Mouse (Mus musculus) cerebellum, adult (tissue): Measurements from ENCODE around the gene Cacna2d4.

Experiments used
- ATAC-seq: cut with Nextera tagmentation; 2 replicates; pipeline ENCODE4 v1.9.2; 2017; ENCODE audit warnings: mild to moderate bottlenecking, moderate library complexity, mixed read lengths; ENCODE audit not compliant: insufficient number of reproducible peaks, low FRiP score, low TSS enrichment

The Cacna2d4 gene

DNA sequence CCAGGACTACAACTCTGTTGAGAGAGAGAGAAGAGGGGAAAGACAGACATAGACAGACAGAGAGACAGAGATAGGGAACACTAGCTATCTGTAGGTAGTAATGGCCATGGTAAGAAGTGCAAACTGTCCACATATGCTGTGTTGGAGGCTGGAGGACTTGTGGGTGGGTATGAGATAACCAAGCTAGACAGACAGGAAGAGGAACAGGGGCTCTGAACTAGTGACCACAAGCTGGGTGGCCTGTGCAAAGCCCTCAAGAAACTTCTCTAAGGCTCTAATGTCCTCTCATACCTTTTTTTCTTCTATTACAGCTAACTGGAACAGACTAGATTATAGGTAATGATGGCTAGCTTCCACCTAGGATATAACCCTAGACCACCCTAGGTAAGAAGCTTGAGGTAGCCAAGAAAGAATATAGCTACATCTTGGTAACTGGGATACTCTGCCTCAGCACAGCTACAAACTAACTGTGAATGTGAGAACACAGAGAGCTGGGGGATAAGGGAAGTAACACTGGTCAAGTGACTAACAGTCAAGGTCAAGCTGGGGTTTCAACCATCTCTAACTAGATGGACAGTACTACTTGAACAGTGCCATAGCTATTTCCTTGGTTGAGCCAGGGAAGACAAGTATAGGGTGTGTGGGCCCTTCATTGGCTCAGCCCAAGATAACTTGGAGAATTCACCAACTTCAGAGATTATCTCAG, 136.8 kb downstream of the Cacna2d4 start:
- no peak for ATAC-seq

GRCm38 (mm10) chr6:119375035-119375434, 138.7 kb downstream of the Cacna2d4 start:
- ATAC-seq, result no peak

DNA sequence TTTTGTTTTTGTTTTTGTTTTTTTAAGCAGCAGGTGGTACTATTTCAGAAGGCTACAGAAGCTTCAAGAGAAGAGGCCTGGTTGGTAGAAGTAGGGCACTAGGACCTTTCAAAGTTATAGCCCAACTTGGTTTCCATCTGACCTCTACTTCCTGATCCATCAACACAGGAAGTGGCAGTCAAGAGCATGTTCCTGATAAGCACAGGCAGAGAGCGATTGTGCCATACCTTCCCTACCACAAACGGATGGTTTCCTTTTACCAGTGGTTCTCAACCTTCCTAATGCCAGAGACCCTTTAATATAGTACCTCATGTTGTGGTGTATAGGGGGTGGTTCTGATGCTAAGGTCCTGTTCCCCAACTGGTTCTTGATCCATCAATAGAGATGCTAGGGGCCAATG, 141.3 kb downstream of the Cacna2d4 start:
- ATAC-seq, result no peak

DNA sequence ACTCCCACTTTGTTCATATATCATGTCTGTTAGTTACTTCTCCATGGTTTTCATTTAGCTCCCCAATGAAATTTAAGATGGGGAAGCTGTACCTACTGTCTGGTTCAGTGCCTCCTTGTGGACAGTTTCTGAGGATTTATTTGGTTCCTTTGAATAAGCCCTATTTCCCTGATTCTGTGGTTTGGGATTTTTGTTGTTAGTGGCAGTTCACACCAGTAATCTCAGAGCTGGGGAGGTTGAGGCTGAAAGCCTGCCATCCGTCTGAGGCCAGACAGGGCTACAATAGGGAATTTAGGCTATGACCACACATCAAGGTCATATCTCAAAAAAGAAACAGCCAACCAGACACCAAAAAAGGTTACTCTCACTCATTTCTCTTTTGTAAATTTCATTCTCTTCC, 142.3 kb downstream of the Cacna2d4 start:
- ATAC-seq, result no peak

GRCm38 (mm10) chr6:119385668-119386067, 149.3 kb downstream of the Cacna2d4 start:
- ATAC-seq, result no peak

GRCm38 (mm10) chr6:119386421-119386820, 150.1 kb downstream of the Cacna2d4 start:
- ATAC-seq, result no peak

GRCm38 (mm10) chr6:119386821-119387220, 150.5 kb downstream of the Cacna2d4 start:
- ATAC-seq, result no peak

GRCm38 (mm10) chr6:119387801-119388649, 151.7 kb downstream of the Cacna2d4 start:
- ATAC-seq, result peak; percentile 68

DNA sequence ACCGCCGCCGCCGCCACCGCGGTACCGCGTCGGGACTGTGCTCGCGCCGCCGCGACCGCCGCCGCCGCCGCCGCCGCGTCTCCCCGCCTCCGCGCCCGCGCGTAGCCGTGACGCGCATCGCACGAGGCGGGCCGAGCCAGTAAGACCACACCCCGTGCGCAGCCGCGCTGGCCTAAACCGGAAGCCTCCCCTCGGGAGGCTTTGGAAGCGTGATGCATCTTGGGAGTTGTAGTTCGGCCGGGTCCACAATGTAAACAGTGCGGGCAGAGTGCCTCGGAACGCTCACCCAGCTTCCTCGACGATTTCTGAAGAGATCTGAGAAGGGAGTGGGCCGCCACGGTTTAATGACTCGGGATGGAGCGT, 152.3 kb downstream of the Cacna2d4 start:
- ATAC-seq, result peak; percentile 99

GRCm38 (mm10) chr6:119389089-119389488, 152.8 kb downstream of the Cacna2d4 start:
- ATAC-seq, result peak; percentile 11; the same call in 1 of the 2 replicates

GRCm38 (mm10) chr6:119390728-119391127, 154.4 kb downstream of the Cacna2d4 start:
- no peak for ATAC-seq

DNA sequence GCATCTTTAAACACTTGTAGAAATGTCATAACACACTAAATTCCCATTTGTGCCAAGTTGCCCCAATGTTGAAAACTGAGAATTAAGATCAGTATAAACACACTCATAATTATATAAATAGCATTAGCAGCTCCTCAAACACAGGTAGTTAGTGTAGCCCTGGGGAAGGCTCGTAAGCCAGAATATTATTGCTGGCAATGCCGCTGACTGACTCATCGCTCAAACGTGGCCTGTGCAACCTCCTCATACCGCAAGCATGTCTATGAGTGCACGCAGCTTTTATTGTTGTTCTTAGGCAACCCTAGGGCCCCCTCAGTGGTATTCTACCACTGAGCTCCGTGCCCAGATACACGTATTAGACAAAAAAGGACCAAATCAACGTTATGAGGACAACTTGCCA, 156.5 kb downstream of the Cacna2d4 start:
- ATAC-seq, result no peak

DNA sequence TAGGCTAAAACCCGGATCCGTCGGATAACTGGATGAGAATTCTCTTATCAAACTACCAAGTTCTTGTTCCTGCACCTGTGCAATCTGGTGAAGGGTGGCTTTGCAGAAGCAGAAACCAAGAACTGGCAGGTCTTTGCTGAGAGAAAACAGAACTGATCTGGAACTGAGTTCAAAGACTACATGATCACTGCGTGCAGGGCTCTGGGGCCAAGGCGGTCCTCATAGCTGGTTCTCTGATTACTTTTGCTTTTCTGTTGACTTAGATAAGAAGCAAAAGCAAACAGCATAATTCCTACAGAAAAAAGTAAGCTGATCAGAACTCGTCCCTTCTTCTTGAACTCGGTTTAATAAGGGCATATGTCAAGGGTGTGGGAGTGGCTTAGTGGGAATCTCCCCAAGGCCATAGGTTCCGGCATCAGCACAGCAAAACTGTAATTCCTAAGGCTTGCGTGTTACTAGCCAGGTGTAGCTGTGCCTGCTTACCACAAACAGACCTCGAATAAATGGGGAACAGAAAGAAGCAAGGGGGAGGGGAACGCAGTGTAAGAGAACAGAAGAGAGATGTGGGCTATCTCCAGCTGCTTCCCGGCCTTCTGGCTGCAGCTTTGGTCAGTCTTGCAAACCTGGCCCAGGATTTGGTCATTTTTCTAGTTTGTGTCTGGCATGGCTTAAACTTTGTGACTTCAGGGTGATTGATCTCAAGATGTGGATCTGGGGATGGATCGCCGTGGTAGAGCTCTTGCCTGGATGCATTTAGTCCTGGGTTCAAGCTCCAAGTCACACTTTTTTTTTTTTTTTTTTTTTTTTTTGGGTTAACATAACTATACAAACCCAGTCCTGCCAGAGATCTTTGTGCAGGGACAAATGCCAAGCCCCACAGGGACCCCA, 159.3 kb downstream of the Cacna2d4 start:
- ATAC-seq, result no peak

DNA sequence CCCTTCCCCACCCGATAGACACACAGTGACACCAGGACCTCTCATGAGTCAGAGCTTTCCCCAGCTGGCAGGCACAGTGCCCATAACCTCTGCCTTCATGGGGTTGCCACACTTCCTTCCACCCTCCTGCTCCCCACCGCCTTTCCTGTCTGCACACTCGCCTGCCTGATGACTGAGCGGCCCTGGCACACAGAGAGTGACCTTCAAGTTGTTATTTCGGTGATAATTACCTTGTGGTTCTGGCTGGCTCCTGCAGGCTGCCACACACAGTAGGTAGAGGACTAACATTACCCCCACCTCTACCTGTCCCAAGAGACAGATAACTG, 159.9 kb downstream of the Cacna2d4 start:
- no peak for ATAC-seq

GRCm38 (mm10) chr6:119399371-119399770, 163.0 kb downstream of the Cacna2d4 start:
- no peak for ATAC-seq

DNA sequence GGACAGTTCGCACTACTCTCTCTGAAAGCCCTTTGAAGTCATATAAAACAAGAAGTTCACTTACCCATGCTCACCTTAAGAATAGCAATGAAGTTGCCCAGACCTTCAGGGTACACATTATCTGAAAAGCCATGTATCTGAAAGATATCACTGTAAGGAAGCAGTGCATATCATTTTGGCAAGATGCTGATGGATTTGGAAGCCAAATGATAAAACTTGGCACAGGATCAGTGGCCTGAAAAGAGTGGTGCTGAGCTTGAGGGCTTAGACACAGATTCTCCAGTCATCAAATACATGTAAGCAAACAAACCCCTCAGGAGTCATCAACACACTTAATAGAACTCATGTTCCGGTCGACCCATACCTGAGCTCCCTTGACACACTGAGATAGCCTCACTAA, 164.3 kb downstream of the Cacna2d4 start:
- no peak for ATAC-seq

GRCm38 (mm10) chr6:119401545-119402304, 165.4 kb downstream of the Cacna2d4 start:
- ATAC-seq, result no peak
